Mouse (Mus musculus) left cerebral cortex, postnatal 14 days (tissue): Measurements from ENCODE around the gene Gm11639. TPM values are rescaled to one million over a fixed set of nuclear protein-coding genes. Genes with fewer than 3 reads are reported as not detected.

Experiments used
- DNase-seq, 2 experiments: peaks; one replicate each; pipeline ENCODE4 v3.0.0; 2021 to 2022; ENCODE audit warnings: low spot score in 2 of 2, mixed read lengths in 1 of 2
- intact Hi-C: fragments of 180-260 bp; cut with DNase I; formaldehyde crosslinking; loops from one replicate; pipeline ENCODE4 v1.15.1; 2025
- long read RNA-seq, 2 experiments: library from polyadenylated mRNA; stranded (forward); transcript quantifications; one replicate each; pipeline ENCODE4 v2.0.0; 2021
- total RNA-seq, 2 experiments: library from RNA; stranded (reverse); gene quantifications; 2 replicates each; pipeline ENCODE4 v1.2.3; 2021

Gene Gm11639
- total RNA-seq: 1 to 10 TPM in 1 of 2 experiments, under 1 TPM in 1; 0.97 to 1.2 TPM
- long read RNA-seq, experiment 1, partial matches to known transcripts: 0 of 1 reads
- long read RNA-seq, experiment 1, other reads (novel, unspliced or antisense): 1 of 1 reads
- long read RNA-seq, experiment 2: 0 reads

DNA sequence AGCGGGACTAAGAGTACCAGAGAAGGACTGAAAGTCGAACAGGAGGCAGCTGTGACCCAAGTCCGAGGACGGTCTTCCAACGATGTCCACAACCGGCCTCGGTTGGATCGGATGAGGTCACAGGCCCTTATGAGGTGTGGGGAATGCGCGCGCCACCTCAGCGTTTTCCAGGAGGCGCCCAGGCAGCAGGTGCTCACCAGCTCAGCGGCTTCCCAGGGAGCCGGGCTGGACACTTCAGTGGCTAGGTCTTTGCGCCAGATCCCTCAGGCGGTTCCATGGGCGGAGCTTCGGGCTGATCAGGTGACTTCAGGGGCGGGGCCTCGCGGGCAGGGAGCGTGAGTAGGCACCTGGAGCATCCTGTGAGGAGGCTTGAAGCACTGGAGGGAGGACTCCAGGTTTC is at the start of gene Gm11639:
Gene Gm11639, plus strand, starts transcription at position 160 of the 400 bp plus-strand sequence.
- DNase-seq: no peak
- intact Hi-C loops: no loop called here

GRCm38 (mm10) chr11:104637010-104637409 is 48.5 kb upstream of the Gm11639 start:
- DNase-seq: no peak
- intact Hi-C loops: no loop called here

DNA sequence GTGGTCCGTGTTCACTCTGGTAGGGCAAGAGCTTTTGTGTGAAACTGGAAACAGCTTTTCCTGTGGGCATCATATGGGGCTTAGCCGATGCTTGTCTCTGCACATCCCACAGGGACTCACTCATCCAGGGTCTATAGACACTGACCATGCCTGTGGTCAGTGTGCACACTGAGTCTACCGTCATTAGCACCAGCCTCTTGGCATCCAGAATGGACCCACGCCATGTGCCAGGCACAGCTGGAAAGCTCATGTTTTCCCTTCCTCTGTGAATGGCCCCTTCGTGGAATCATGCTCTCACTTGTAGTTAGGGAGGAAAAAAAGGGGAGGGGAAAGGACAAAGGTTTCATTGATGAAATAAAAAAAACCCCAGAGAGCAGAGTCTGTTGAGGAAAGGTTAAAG is 47.5 kb upstream of the Gm11639 start:
- intact Hi-C loops: no loop called here
- DNase-seq: no peak

- intact Hi-C loops: no loop called here
- no peak for DNase-seq
Measured at GRCm38 (mm10) chr11:104638906-104639305, 46.6 kb upstream of the Gm11639 start.

GRCm38 (mm10) chr11:104639634-104640033 is 45.9 kb upstream of the Gm11639 start:
- intact Hi-C loops: no loop called here
- no peak for DNase-seq

GRCm38 (mm10) chr11:104640894-104641293 is 44.6 kb upstream of the Gm11639 start:
- DNase-seq: no peak
- intact Hi-C loops: no loop called here

- DNase-seq: no peak
- intact Hi-C loops: no loop called here
Measured at GRCm38 (mm10) chr11:104643236-104643635, 42.3 kb upstream of the Gm11639 start.

GRCm38 (mm10) chr11:104645402-104645801 is 40.1 kb upstream of the Gm11639 start:
- no peak for DNase-seq
- intact Hi-C loops: no loop called here

DNA sequence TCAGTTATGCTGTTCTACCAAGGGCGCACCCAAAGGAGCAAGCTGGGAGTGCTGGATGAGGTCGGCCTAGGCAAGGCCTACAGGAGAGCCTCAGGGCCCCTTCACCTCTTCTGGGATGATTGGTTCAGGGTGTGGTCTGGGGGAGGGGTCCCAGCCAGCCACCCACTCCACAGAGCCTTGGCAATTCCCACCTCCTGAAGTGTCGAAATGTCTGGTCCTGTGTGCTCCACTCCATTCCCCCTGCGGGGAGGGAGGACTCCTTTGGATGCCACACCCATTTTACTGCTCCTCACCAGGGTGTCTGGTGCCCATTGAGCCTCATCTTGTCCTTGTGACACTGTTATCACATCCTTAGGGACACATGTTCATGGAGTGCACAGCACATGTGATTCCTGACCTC is 39.3 kb upstream of the Gm11639 start:
- no peak for DNase-seq
- intact Hi-C loops: no loop called here

- intact Hi-C loops: no loop called here
- DNase-seq: no peak
Measured at GRCm38 (mm10) chr11:104646611-104647010, 38.9 kb upstream of the Gm11639 start.

DNA sequence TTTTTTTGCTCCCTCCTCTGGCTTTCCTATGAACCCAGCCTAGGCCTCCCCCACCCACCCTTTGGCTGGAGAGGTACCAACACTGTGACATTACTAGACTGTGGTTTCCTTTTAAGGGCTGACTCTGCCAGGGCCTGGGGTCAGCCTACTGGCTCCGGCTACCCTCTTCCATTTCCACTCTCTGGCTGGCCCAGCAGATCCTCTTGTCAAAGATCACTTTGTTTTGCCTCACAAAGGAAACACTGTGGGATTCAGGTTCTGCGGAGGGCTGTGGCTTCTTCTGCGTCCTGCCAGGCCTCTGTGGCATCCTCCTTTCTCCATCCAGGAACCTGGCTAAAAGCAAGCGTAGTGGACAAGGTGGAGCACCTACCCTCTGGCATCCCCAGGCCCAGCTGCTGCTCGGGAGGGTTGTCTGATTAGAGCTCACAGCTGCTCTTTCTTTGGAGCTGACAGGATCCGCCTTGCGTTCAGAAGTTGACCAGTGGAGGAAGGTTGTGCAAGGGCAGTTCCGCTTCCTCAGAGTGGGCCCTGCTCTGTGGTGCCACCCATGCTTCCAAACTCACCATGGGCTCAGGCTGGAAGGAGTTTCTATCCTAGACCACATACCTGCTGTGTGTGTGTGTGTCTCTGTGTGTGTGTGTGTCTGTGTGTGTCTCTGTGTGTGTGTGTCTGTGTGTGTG is 38.2 kb upstream of the Gm11639 start:
- intact Hi-C loops: no loop called here
- no peak for DNase-seq

- peak in 1 of 2 experiments; percentile 39 for DNase-seq
- intact Hi-C loops: no loop called here
Measured at GRCm38 (mm10) chr11:104648571-104648970, 36.9 kb upstream of the Gm11639 start.

GRCm38 (mm10) chr11:104660599-104660998 is 24.9 kb upstream of the Gm11639 start:
- DNase-seq: no peak
- intact Hi-C loops: no loop called here

GRCm38 (mm10) chr11:104661106-104661505 is 24.4 kb upstream of the Gm11639 start:
- intact Hi-C loops: no loop called here
- no peak for DNase-seq

GRCm38 (mm10) chr11:104661531-104662205 is 23.8 kb upstream of the Gm11639 start:
- intact Hi-C loops: no loop called here
- DNase-seq: peak; percentile 53 to 69

GRCm38 (mm10) chr11:104662573-104662972 is 22.9 kb upstream of the Gm11639 start:
- DNase-seq: no peak
- intact Hi-C loops: no loop called here

DNA sequence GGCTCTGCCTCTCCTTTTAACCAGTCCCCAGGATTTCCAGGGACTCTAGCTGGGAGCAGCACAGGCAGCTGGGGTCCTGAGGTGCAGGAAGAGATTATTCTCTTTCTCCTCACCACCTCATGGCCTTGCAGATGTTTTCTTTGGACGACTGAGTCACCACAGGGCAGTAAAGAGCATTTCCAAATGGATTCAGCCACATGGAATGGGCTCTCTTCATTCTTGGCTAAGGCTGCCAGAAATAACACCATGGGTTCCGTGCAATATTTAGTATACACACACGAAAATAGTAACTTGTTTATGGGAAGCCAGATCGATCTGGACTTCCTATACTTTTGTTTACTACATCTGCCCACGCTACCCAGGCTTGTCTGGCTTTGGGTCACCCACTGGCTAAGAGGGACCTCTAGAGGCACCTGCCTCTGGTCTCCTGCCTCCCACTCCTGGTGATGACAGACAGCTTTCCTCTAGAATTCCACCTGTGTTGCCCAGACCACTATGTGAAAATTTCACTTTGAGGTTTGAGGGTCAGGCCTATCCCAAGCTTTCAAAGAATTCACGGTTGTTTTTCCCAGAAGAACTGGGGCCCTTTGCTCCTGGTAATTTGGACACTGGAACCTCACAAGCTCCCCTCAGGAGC is 22.1 kb upstream of the Gm11639 start:
- DNase-seq: no peak
- intact Hi-C loops: no loop called here

- DNase-seq: no peak
- intact Hi-C loops: no loop called here
Measured at GRCm38 (mm10) chr11:104663878-104664261, 21.6 kb upstream of the Gm11639 start.

DNA sequence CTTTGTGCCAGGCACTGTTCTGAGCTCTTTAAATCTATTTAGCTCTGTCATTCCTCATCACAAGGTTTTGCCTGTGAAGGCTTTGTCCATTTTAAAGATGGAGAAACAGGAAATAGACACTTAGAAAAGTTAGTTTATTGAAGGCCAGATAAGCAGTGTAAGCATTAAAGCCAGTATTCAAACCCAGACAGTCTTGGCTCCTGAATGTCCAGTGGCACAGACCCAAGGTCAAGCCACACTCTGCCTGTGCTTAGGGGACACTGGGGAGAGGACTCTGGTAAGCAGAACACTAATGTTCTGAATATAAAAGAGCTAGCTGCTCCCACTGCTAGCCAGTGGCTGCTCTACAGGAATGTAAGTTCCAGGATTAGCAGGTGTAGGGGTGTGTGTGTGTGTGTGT is 21.1 kb upstream of the Gm11639 start:
- intact Hi-C loops: no loop called here
- DNase-seq: no peak

DNA sequence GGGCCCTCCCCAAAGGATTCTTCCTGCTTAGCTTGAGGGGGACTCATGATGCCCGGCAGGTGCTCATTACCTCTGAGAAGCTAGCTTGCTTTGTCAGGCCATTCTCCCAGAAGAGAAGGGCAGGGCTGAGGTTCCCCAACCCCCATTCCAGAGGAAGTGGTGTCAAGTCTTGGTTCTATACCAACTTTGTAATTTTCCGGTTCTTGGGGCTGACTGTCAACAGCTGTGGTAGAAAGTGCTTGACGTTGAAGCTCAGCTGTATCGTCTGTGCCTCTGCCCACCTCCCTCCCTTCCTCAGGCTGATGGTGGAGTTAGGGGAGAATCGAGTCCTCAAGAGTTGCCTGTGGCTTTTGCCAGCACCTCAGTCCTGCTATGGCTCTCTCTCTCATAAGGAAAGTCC is 18.1 kb upstream of the Gm11639 start:
- no peak for DNase-seq
- intact Hi-C loops: no loop called here

- no peak for DNase-seq
Measured at GRCm38 (mm10) chr11:104673412-104673811, 12.1 kb upstream of the Gm11639 start.

More at GRCm38 (mm10) chr11:104673412-104673811, 12.1 kb upstream of the Gm11639 start:
- intact Hi-C loops: no loop called here
